Mouse (Mus musculus) ES-Bruce4 (cell line): ENCODE data around the gene Zfp956. TPM values are rescaled to one million over a fixed set of nuclear protein-coding genes. Genes with fewer than 3 reads are reported as not detected.

Experiments
- H3K27ac ChIP-seq: 2 replicates; pipeline ENCODE4 v1.5.1; 2012; ENCODE audit warnings: low read length, inconsistent platforms; ENCODE audit not compliant: insufficient read depth
- H3K27me3 ChIP-seq: 2 replicates; pipeline ENCODE4 v1.6.1; 2012; ENCODE audit warnings: mild to moderate bottlenecking, low read length, inconsistent platforms; ENCODE audit not compliant: control insufficient read depth, poor library complexity, insufficient read depth, severe bottlenecking
- H3K36me3 ChIP-seq: 2 replicates; pipeline ENCODE4 v1.6.1; 2012; ENCODE audit warnings: inconsistent platforms, mild to moderate bottlenecking, low read length, moderate library complexity; ENCODE audit not compliant: control insufficient read depth, poor library complexity, insufficient read depth, severe bottlenecking
- H3K4me1 ChIP-seq: one replicate; pipeline ENCODE4 v1.8.1; 2011; ENCODE audit warnings: low read length; ENCODE audit not compliant: control insufficient read depth, insufficient read depth
- H3K4me3 ChIP-seq: 2 replicates; pipeline ENCODE4 v1.5.1; 2011; ENCODE audit warnings: low read depth, mild to moderate bottlenecking, low read length
- H3K9ac ChIP-seq: 2 replicates; pipeline ENCODE4 v1.6.1; 2012; ENCODE audit warnings: low read depth, mild to moderate bottlenecking, inconsistent platforms; ENCODE audit not compliant: poor library complexity, severe bottlenecking
- H3K9me3 ChIP-seq: replicated peaks from 2 replicates; pipeline ENCODE4 v1.6.1; 2012; ENCODE audit warnings: mild to moderate bottlenecking, low read length, inconsistent platforms; ENCODE audit not compliant: control insufficient read depth, poor library complexity, insufficient read depth, severe bottlenecking
- CTCF ChIP-seq: IDR thresholded peaks from one replicate; pipeline ENCODE4 v1.8.1; 2011; ENCODE audit warnings: low read depth, low read length
- EP300 ChIP-seq: IDR thresholded peaks from 2 replicates; pipeline ENCODE4 v1.6.1; 2011; ENCODE audit warnings: low read depth, low read length; ENCODE audit not compliant: insufficient read depth
- POLR2A ChIP-seq: IDR thresholded peaks from one replicate; pipeline ENCODE4 v1.8.1; 2011; ENCODE audit warnings: low read length; ENCODE audit not compliant: insufficient read depth
- polyA plus RNA-seq: library from polyadenylated mRNA; stranded (reverse); fragments of >200 nt; gene quantifications from 2 replicates; pipeline ENCODE4 v1.2.4, GENCODE M21; 2011; ENCODE audit warnings: low read depth; ENCODE audit not compliant: missing spikeins, insufficient read depth, insufficient read length

Gene Zfp956
- polyA plus RNA-seq, 1 experiment: 4.5 TPM

- H3K4me3 ChIP-seq: no peak overlapping the region
- H3K27ac ChIP-seq: peak overlapping the region; percentile 68
- H3K4me1 ChIP-seq: no peaks in the 10 kb centered on the region
- H3K9me3 ChIP-seq: no peaks in the 10 kb centered on the region
- TF ChIP-seq EP300 (no peak), POLR2A (no peak), CTCF (no peak)
- H3K27me3 ChIP-seq: no peaks in the 10 kb centered on the region
- H3K36me3 ChIP-seq: no peaks in the 10 kb centered on the region
- no peak overlapping the region for H3K9ac ChIP-seq
Measured at GRCm38 (mm10) chr6:47978897-47979368, 25.7 kb downstream of the Zfp956 start.

- H3K4me3 ChIP-seq: no peak overlapping the region
- no peaks in the 10 kb centered on the region for H3K27me3 ChIP-seq
- TF ChIP-seq EP300 (peak; percentile 64), POLR2A (no peak)
- peak overlapping the region; percentile 52; the same call in 1 of the 2 replicates for H3K27ac ChIP-seq
- no peaks in the 10 kb centered on the region for H3K36me3 ChIP-seq
- no peaks in the 10 kb centered on the region for H3K4me1 ChIP-seq
- no peak overlapping the region for H3K9ac ChIP-seq
- H3K9me3 ChIP-seq: no peaks in the 10 kb centered on the region
Measured at GRCm38 (mm10) chr6:47983936-47984335, 30.7 kb downstream of the Zfp956 start.

GRCm38 (mm10) chr6:47995661-47996060 is 42.5 kb downstream of the Zfp956 start:
- Histone ChIP-seq H3K27me3 (no peaks in the 10 kb centered on the region), H3K36me3 (no peaks in the 10 kb centered on the region), H3K4me1 (no peaks in the 10 kb centered on the region), H3K4me3 (no peak overlapping the region), H3K27ac (no peak overlapping the region), H3K9me3 (no peaks in the 10 kb centered on the region), H3K9ac (no peak overlapping the region)
- TF ChIP-seq POLR2A: no peak
- TF ChIP-seq CTCF: no peak
- TF ChIP-seq EP300: no peak

GRCm38 (mm10) chr6:48010727-48011126 is 57.5 kb downstream of the Zfp956 start:
- H3K9ac ChIP-seq: no peak overlapping the region
- no peaks in the 10 kb centered on the region for H3K4me1 ChIP-seq
- no peak overlapping the region for H3K4me3 ChIP-seq
- H3K9me3 ChIP-seq: 0 out of 2 replicates have a peak, but pooled peaks cover 4% of the 10 kb centered on the region
- H3K27ac ChIP-seq: no peak overlapping the region
- TF ChIP-seq POLR2A (no peak), CTCF (no peak), EP300 (no peak)
- H3K27me3 ChIP-seq: no peaks in the 10 kb centered on the region
- no peaks in the 10 kb centered on the region for H3K36me3 ChIP-seq

Other genes with a start within 250 kb of the Zfp956 start
- gene Pdia4, start 140.0 kb upstream of the Zfp956 start, polyA plus RNA-seq: 186 and 208 TPM in 2 replicates
- 0.67 and 0.79 TPM in 2 replicates for gene Zfp786, start 122.5 kb upstream of the Zfp956 start, polyA plus RNA-seq
- gene Zfp398, start 117.7 kb upstream of the Zfp956 start, polyA plus RNA-seq: 3.0 and 3.3 TPM in 2 replicates
- 2.7 and 3.3 TPM in 2 replicates for gene Zfp282, start 76.2 kb upstream of the Zfp956 start, polyA plus RNA-seq
- 8.8 and 9.5 TPM in 2 replicates for gene Zfp212, start 32.9 kb upstream of the Zfp956 start, polyA plus RNA-seq
- 22.6 and 23.3 TPM in 2 replicates for gene Zfp777, start 95.5 kb downstream of the Zfp956 start, polyA plus RNA-seq
- gene Zfp746, start 133.2 kb downstream of the Zfp956 start, polyA plus RNA-seq: 18.5 and 20.0 TPM in 2 replicates